Mouse (Mus musculus): Measurements from ENCODE around the gene Dnaaf2. TPM values are rescaled to one million over a fixed set of nuclear protein-coding genes. Genes with fewer than 3 reads are reported as not detected.
A peak's percentile ranks its signal among the peaks of the same experiment; 100 is the strongest.

The Dnaaf2 gene
- total and polyA plus RNA-seq, 3 experiments: 0.50 to 0.94 (median 0.80) TPM

GRCm38 (mm10) chr12:69208520-69208919, 10.3 kb upstream of the Dnaaf2 start:
- Histone ChIP-seq H3K27me3 (ENCODE audit: control insufficient read depth, insufficient read depth, low read length) (no peaks in the 10 kb centered on the region), H3K9ac (ENCODE audit: low read depth, low read length) (no peak overlapping the region), H3K4me1 (ENCODE audit: control insufficient read depth, insufficient read depth, low read length) (no peaks in the 10 kb centered on the region), H3K79me2 (replicated peaks; ENCODE audit: control insufficient read depth, insufficient read depth, low read length) (no peaks in the 10 kb centered on the region), H3K27ac (no peak overlapping the region), H3K4me3 (no peak overlapping the region), H3K36me3 (ENCODE audit: control insufficient read depth, insufficient read depth, low read length) (no peaks in the 10 kb centered on the region)
- TF ChIP-seq CTCF (IDR thresholded peaks at IDR 0.05): peak; percentile 40
- no peak for TF ChIP-seq POLR2A (IDR thresholded peaks at IDR 0.05; ENCODE audit: insufficient read depth, low read depth, low read length)
- 96% methylated on average over 2 of the region's 2 CpGs for WGBS
- intact Hi-C loops (cut with DNase I): no loop called here
- DNase-seq: no peak

GRCm38 (mm10) chr12:69207926-69208325, 9.7 kb upstream of the Dnaaf2 start:
- H3K36me3 ChIP-seq (ENCODE audit: control insufficient read depth, insufficient read depth, low read length): no peaks in the 10 kb centered on the region
- H3K9ac ChIP-seq (ENCODE audit: low read depth, low read length): no peak overlapping the region
- no peak overlapping the region for H3K27ac ChIP-seq
- no peak overlapping the region for H3K4me3 ChIP-seq
- WGBS: 95% methylated on average over 7 of the region's 7 CpGs
- H3K4me1 ChIP-seq (ENCODE audit: control insufficient read depth, insufficient read depth, low read length): no peaks in the 10 kb centered on the region
- H3K79me2 ChIP-seq (replicated peaks; ENCODE audit: control insufficient read depth, insufficient read depth, low read length): no peaks in the 10 kb centered on the region
- no peaks in the 10 kb centered on the region for H3K27me3 ChIP-seq (ENCODE audit: control insufficient read depth, insufficient read depth, low read length)
- intact Hi-C loops (cut with DNase I): no loop called here
- no peak for DNase-seq
- TF ChIP-seq POLR2A (IDR thresholded peaks at IDR 0.05; ENCODE audit: insufficient read depth, low read depth, low read length) (no peak), EP300 (IDR thresholded peaks at IDR 0.05; ENCODE audit: insufficient read depth, low read depth, low read length) (no peak), CTCF (IDR thresholded peaks at IDR 0.05) (no peak)

- Histone ChIP-seq H3K36me3 (ENCODE audit: control insufficient read depth, insufficient read depth, low read length) (no peaks in the 10 kb centered on the region), H3K27me3 (ENCODE audit: control insufficient read depth, insufficient read depth, low read length) (no peaks in the 10 kb centered on the region)
Observed at GRCm38 (mm10) chr12:69207396-69207795, 9.2 kb upstream of the Dnaaf2 start.

GRCm38 (mm10) chr12:69204052-69204833, 6.0 kb upstream of the Dnaaf2 start, which contains the start of gene Gm49384:
TSS of gene Gm49384 (minus strand) at chr12:69204267.
- H3K27me3 ChIP-seq (ENCODE audit: control insufficient read depth, insufficient read depth, low read length): no peaks in the 10 kb centered on the region
- no peak within 1 kb of the TSS for H3K27ac ChIP-seq
- DNase-seq: no peak
- no peaks in the 10 kb centered on the region for H3K79me2 ChIP-seq (replicated peaks; ENCODE audit: control insufficient read depth, insufficient read depth, low read length)
- H3K4me3 ChIP-seq: no peak within 1 kb of the TSS
- H3K4me1 ChIP-seq (ENCODE audit: control insufficient read depth, insufficient read depth, low read length): no peaks in the 10 kb centered on the region
- H3K36me3 ChIP-seq (ENCODE audit: control insufficient read depth, insufficient read depth, low read length): 0 out of 2 replicates have a peak, but pooled peaks cover 3% of the 10 kb centered on the region
- TF ChIP-seq EP300 (IDR thresholded peaks at IDR 0.05; ENCODE audit: insufficient read depth, low read depth, low read length) (no peak), POLR2A (IDR thresholded peaks at IDR 0.05; ENCODE audit: insufficient read depth, low read depth, low read length) (no peak), CTCF (IDR thresholded peaks at IDR 0.05) (no peak)
- intact Hi-C loops (cut with DNase I): no loop called here
- 78% methylated on average over 16 of the region's 16 CpGs for WGBS
- no peak within 1 kb of the TSS for H3K9ac ChIP-seq (ENCODE audit: low read depth, low read length)

More at GRCm38 (mm10) chr12:69207396-69207795, 9.2 kb upstream of the Dnaaf2 start:
- H3K9ac ChIP-seq (ENCODE audit: low read depth, low read length): no peak overlapping the region
- H3K4me3 ChIP-seq: no peak overlapping the region
- no peak for DNase-seq
- WGBS: 93% methylated on average over 8 of the region's 8 CpGs
- intact Hi-C loops (cut with DNase I): no loop called here
- no peak overlapping the region for H3K27ac ChIP-seq
- H3K4me1 ChIP-seq (ENCODE audit: control insufficient read depth, insufficient read depth, low read length): no peaks in the 10 kb centered on the region
- no peak for TF ChIP-seq CTCF (IDR thresholded peaks at IDR 0.05)
- no peak for TF ChIP-seq EP300 (IDR thresholded peaks at IDR 0.05; ENCODE audit: insufficient read depth, low read depth, low read length)
- no peak for TF ChIP-seq POLR2A (IDR thresholded peaks at IDR 0.05; ENCODE audit: insufficient read depth, low read depth, low read length)
- no peaks in the 10 kb centered on the region for H3K79me2 ChIP-seq (replicated peaks; ENCODE audit: control insufficient read depth, insufficient read depth, low read length)

- Histone ChIP-seq H3K27ac (no peak overlapping the region), H3K4me3 (no peak overlapping the region), H3K79me2 (replicated peaks; ENCODE audit: control insufficient read depth, insufficient read depth, low read length) (no peaks in the 10 kb centered on the region), H3K27me3 (ENCODE audit: control insufficient read depth, insufficient read depth, low read length) (no peaks in the 10 kb centered on the region), H3K9ac (ENCODE audit: low read depth, low read length) (no peak overlapping the region), H3K4me1 (ENCODE audit: control insufficient read depth, insufficient read depth, low read length) (peaks cover 4% of the 10 kb centered on the region), H3K36me3 (ENCODE audit: control insufficient read depth, insufficient read depth, low read length) (0 out of 2 replicates have a peak, but pooled peaks cover 3% of the 10 kb centered on the region)
- DNase-seq: no peak
- intact Hi-C loops (cut with DNase I): loop anchor here (5.0 kb wide), 2 partner anchors 43 to 98 kb away; partner anchors contain the start of genes Klhdc1 and Klhdc2
- no peak for TF ChIP-seq CTCF (IDR thresholded peaks at IDR 0.05)
- TF ChIP-seq POLR2A (IDR thresholded peaks at IDR 0.05; ENCODE audit: insufficient read depth, low read depth, low read length): no peak
- TF ChIP-seq EP300 (IDR thresholded peaks at IDR 0.05; ENCODE audit: insufficient read depth, low read depth, low read length): no peak
Observed at GRCm38 (mm10) chr12:69198985-69199384, 756 bp upstream of the Dnaaf2 start.
